Mouse (Mus musculus) T-helper 17 cell (primary cell): Measurements from ENCODE around the gene Carmil1.

Experiments used
- in situ Hi-C, 2 experiments: fragments of 300-600 bp; cut with MboI, MseI; formaldehyde crosslinking; loops; 1 replicate in 1 of 2; 2 replicates in 1 of 2; pipeline ENCODE4 v1.15.1; 2025; ENCODE audit warnings: high pct_unique_total_duplicates in 2 of 2

Gene Carmil1

DNA sequence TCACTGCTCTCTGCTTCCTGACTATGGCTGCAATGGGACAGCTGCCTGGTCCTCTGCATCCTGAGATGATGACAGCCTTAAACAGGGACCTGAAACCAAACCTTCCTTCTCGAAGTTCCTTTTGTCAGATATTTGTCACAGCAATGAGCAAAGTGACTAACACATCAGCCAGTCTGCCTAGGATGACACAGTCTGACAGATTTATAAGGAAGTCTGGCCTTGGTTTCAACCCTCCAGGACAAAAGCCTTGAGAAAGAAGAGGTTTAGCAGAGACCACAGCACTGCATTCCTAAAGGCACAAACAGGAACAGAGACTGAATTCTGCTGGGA is 175.3 kb downstream of the Carmil1 start:
- in situ Hi-C loops, result loop anchor here in 1 of 2 experiments (10.0 kb wide), 1 partner anchor 869 kb away; no protein-coding TSS in a partner anchor

DNA sequence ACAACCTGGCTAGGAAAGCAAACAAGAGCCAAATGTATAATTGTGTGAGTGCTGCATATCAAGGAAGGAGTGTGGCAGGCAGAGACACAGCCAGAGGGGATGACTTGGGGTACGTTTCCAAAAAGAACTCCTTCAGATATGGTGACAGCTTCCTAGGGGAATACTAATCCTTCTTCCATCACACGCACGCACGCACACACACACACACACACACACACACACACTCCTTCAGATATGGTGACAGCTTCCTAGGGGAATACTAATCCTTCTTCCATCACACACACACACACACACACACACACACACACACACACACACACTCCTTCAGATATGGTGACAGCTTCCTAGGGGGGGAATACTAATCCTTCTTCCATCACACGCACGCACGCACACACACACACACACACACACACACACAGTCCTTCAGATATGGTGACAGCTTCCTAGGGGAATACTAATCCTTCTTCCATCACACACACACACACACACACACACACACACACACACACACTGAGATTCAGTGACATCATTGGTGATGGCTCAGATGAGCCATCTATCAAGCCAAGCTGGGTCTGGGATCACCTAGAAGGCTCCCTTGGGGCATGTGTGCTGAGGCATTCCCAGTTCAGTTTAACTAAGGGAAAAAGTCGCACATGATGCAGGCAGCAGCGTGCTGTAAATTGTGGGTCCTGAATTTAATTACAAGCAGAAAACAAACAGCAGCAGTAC is 175.8 kb downstream of the Carmil1 start:
- in situ Hi-C loops, result loop anchor here in 1 of 2 experiments (10.0 kb wide), 1 partner anchor 870 kb away; no protein-coding TSS in a partner anchor

GRCm38 (mm10) chr13:24104016-24104415 is 176.6 kb downstream of the Carmil1 start:
- in situ Hi-C loops, result loop anchor here in 1 of 2 experiments (10.0 kb wide), 1 partner anchor 871 kb away; no protein-coding TSS in a partner anchor

DNA sequence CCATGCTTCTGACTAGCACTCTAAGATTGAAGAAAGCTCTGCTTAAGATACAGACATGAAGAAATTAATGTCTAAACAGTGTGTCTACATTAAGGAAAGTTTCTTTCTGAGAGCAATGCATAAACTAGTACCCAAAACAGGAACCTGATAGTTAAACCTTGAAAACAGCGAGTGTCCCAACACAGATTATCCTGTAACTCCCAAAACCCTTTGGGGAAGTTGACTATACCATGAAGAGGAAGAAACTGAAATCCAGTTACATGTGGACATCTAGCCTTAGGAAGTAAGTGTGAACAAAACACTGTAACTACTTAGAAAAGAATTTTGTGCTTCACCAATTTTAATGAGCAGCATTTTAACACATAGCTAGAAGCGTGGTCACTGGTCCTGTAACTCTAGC is 177.4 kb downstream of the Carmil1 start:
- in situ Hi-C loops, result loop anchor here in 1 of 2 experiments (10.0 kb wide), 1 partner anchor 872 kb away; no protein-coding TSS in a partner anchor

DNA sequence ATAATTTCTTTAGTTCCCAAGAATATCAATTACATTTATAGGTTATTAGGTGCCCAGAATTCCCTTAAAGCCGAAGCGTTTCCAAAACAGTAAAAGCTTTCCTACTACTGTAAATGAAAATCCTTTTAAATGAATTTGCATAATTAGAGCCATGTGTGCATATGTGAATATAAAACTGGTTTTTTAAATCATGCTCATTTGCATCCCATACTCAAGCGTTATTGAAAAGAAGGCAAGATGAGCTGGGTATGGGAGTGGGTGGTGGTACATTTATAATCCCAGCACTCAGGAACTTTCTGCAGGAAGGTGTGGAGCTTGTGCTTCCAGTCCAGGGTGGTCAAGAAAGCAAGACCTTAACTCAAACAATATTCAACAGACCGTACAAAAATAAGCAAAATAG is 178.3 kb downstream of the Carmil1 start:
- in situ Hi-C loops, result loop anchor here in 1 of 2 experiments (10.0 kb wide), 1 partner anchor 873 kb away; no protein-coding TSS in a partner anchor

GRCm38 (mm10) chr13:24101157-24102130 is 179.2 kb downstream of the Carmil1 start:
- in situ Hi-C loops, result loop anchor here in 1 of 2 experiments (10.0 kb wide), 1 partner anchor 873 kb away; no protein-coding TSS in a partner anchor

DNA sequence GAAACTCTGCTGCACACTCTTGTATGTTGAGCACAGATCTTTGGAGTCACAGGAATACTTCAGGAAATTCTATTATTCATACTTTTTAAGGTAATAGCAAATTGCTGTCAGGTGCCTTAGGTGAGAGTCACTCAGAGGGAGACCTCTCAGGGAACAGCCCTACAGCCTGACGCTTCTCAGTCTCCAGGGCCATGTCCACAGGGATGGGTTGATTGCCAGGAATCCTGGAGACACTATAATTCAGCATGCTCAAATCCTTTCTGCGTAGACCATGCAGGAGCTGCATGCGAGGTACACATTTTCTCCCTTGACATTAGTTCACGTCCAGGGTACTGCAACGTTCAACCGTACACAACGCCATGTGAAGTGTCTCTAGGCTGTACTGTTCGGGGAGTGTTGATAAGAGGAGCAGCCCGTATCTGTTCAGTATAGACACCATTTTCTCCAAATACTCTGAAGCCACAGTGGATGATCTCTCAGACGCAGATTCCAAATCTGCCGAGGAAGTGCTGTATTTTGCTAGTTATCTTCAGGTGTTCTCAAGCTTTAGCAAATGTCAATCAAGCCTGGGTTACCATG is 180.0 kb downstream of the Carmil1 start:
- in situ Hi-C loops, result loop anchor here in 1 of 2 experiments (10.0 kb wide), 1 partner anchor 874 kb away; no protein-coding TSS in a partner anchor

GRCm38 (mm10) chr13:24096573-24096972 is 184.0 kb downstream of the Carmil1 start:
- in situ Hi-C loops, result no loop called here

- in situ Hi-C loops, result no loop called here
These were observed 185.6 kb downstream of the Carmil1 start for GRCm38 (mm10) chr13:24094825-24095547.

- in situ Hi-C loops, result no loop called here
These were observed 187.5 kb downstream of the Carmil1 start for GRCm38 (mm10) chr13:24093108-24093507.

DNA sequence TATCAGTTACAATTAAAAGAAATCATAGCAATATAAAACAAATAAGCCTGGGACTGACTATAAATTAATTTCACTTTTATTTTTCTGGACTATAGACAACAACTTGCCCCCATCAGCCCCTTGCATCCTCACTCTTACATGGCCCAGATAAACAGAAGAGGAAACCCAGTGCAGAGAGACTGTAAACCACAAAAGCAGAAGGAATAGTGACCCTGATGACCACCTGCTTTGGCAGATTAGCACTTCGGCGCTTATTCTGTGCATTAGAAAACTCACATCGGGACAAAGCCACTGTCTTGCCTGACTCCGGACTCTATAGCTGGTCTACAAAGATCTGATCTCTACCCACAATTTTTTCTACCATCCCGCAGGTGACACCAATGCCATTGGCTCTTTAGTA is 188.5 kb downstream of the Carmil1 start:
- in situ Hi-C loops, result no loop called here

DNA sequence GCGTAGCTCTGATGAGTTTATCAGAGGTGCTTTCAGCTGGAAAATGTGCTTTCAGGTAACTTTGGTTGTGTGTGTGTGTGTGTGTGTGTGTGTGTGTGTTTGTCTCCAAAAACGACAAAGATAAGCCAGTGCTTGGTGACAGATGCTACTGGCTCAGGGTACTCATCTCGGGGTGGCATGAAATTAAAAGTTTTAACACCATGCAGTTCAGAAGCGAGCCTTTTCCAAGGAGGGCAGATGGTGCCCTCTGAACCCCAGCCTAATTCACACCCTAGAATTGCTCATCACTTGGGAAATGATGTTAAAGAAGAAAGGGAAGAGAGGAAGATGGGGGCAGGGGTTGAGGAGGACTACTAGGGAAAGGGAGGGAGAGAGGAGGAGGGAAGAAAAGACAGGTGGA is 198.4 kb downstream of the Carmil1 start:
- in situ Hi-C loops, result no loop called here

DNA sequence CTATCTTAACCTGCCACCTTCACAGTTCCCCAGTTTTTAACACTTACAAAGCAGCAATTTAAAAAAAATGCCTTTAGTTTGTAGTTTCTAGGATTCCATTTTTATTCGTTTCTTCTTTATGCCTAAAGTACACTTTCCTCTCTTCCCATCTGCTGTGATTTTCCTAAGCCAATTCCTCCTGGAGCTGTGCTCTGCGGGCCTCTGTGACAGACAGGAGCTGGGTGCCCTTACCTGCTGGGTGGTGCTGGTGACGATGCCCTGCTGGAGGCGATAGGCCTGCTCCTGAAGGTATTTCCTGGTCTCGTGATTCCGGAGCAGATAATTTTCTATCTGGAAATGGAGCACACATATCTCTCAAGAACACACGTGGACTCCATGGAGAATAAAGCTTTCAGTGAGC is 198.9 kb downstream of the Carmil1 start:
- in situ Hi-C loops, result no loop called here

GRCm38 (mm10) chr13:24072588-24072987 is 208.0 kb downstream of the Carmil1 start:
- in situ Hi-C loops, result loop anchor here in 1 of 2 experiments (5.0 kb wide), 1 partner anchor 50 kb away; no protein-coding TSS in a partner anchor

DNA sequence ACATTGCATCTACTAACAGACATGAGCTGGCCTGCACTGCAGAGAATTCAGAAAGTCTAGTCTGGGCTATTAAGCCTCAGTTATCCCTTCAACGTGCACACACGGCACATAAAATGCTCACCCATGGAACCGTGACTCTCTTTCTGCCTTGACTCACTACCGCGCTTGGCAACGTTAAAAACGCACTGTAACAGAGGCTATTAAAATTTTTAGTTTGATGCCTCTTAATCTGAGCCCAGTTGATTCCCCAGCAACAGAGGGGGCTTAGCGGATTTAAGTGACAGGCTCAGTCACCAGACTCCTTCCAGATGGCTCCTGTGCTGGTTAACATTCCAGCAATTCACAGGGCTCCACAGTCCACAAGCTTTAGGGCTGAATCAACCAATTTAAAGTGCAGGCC is 213.0 kb downstream of the Carmil1 start:
- in situ Hi-C loops, result no loop called here

DNA sequence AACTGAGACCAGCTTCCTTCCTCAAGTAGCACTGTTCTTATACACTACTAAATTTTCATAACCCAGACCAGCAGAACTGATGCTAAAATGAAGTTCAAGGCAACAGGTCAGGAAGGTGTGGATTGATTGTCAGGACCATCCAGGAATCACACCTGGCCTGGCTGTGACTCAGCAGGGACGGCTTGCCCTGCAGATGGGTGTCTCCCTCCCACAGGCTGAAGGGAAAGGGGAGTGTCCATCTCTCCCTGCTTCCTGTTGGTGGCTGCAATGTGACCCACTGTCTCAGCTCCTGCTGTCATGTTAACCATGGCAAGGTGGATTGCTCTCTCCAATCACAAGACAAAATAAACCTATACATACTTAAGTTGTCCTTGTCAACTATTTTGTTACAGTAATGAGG is 215.1 kb downstream of the Carmil1 start:
- in situ Hi-C loops, result no loop called here

GRCm38 (mm10) chr13:24062770-24063169 is 217.8 kb downstream of the Carmil1 start:
- in situ Hi-C loops, result no loop called here

- in situ Hi-C loops, result loop anchor here in 1 of 2 experiments (5.0 kb wide), 1 partner anchor 48 kb away; no protein-coding TSS in a partner anchor
These were observed 225.3 kb downstream of the Carmil1 start for GRCm38 (mm10) chr13:24055072-24055869.

GRCm38 (mm10) chr13:24051496-24051895 is 229.1 kb downstream of the Carmil1 start:
- in situ Hi-C loops, result no loop called here

- in situ Hi-C loops, result no loop called here
These were observed 230.3 kb downstream of the Carmil1 start for GRCm38 (mm10) chr13:24050330-24050729.
